Mouse (Mus musculus): ENCODE measurements around the gene Tns1. TPM values are rescaled to one million over a fixed set of nuclear protein-coding genes. Genes with fewer than 3 reads are reported as not detected.

Gene Tns1
- total RNA-seq, 2 experiments from 2014 or later: 2.9 to 4.9 TPM

- ATAC-seq (ENCODE audit: poor library complexity, severe bottlenecking): no peak
Observed at GRCm38 (mm10) chr1:73996650-73997049, 127.6 kb downstream of the Tns1 start.

DNA sequence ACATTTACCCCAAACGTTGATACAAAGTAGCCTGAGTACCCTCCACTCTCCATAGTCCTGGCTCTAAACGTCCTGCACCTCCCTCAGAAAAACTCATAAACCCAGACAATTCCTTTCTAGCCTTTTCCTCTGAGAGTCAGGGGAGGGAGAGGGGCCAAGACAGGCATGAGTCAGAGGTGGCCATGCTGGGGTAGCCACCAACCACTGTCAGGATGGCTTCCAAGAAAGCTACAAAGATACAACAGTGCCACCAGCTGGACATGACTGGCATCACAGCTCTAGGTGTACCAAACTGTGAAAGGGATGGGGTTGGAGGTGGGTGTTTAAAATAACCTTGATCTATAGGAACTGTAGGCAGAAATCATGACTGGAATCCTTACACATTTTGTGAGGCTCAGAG lies 128.0 kb downstream of the Tns1 start:
- peak; percentile 46; the same call in 1 of the 2 replicates for ATAC-seq (ENCODE audit: poor library complexity, severe bottlenecking)

DNA sequence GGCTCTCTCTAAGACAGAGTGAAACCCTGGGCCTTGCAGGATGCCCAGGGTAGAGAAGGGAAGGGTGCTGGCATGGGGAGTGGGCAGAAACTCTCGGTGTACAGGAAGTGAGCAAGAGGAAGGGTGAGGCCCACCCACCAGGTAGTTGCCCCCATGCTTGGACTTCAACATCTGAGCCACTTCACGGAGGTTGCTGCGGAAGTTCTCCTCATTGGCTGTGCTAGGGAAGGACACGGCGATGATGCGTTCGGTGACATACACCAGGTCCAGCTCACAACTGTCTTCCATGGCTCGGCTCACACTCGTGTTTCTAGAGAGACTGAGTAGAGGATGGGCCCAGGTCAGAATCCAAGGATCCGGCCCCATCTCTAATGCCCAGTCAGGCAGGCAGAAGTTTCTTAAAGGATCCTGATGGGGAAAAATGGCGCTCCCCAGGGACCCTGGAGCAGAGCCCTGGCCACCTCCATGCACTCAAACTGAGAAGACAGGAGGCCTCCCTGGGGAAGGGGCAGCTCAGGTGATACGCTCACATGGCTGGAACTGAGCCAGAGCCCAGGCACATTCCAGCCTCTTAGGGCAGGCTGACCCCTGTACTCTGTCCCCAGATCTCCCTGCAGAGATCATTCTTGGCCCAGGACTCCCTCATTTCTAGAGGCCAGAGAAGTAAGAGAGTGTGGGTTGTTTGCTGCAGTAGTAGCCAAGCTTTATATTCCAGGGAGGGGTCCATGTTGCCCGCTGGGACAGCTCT lies 129.0 kb downstream of the Tns1 start:
- no peak for ATAC-seq (ENCODE audit: poor library complexity, severe bottlenecking)

GRCm38 (mm10) chr1:73993901-73994426 lies 130.3 kb downstream of the Tns1 start:
- no peak for ATAC-seq (ENCODE audit: poor library complexity, severe bottlenecking)

- no peak for ATAC-seq (ENCODE audit: poor library complexity, severe bottlenecking)
Observed at GRCm38 (mm10) chr1:73993279-73993678, 131.0 kb downstream of the Tns1 start.

DNA sequence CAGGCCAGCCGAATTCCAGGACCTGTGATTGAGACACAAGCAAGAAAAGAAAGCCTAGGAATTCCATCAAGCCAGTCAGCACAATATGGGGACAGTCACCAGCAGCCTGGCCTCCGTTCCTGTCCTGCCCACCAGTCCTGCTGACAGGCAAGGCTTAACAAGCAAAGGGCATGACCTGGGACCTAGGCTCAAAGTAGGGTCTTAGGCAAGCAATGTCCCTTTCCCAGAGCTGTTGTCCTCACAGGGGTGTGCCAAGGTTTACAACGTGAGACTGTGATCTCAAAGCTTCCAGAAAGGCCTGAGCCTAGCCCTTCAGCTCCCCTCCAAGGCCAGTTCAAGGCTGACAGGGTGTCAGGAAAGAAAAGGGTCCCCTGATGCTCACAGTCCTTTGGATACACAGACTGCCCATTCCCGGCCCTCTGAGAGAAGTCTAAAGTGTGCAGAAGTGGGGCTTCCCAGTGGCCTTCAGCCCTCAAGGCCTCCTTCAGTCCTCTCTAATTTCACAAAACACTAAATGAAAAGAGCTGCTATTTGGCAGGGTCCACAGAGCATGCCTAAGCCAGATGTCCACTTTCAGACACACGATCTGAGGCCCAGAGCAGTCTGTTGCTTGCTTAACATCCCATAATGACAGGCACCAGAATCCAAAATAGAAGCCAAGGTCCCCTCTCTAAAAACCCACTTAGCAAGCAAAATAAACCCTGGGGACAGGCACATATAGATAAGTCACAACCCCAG lies 131.9 kb downstream of the Tns1 start:
- no peak for ATAC-seq (ENCODE audit: poor library complexity, severe bottlenecking)

DNA sequence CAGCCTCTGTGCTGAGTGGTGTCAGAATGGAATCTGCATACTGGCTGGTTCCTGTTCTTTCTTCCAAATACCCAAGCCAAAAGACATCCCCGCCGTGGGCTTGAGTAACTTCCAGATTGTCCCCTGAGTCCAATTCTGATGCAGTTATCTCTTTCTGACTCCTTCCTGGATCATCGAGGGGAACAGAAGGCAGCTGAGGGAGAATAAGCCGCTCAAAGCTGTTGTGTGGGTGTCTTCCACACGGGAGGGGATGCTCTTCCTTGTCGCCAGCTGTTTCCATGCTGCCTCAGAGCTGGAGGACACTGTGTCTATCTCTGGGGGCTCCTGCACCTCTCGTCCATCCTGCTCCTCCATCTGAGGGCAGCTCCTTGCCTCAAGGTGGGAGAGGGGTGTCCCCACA lies 133.0 kb downstream of the Tns1 start:
- no peak for ATAC-seq (ENCODE audit: poor library complexity, severe bottlenecking)

DNA sequence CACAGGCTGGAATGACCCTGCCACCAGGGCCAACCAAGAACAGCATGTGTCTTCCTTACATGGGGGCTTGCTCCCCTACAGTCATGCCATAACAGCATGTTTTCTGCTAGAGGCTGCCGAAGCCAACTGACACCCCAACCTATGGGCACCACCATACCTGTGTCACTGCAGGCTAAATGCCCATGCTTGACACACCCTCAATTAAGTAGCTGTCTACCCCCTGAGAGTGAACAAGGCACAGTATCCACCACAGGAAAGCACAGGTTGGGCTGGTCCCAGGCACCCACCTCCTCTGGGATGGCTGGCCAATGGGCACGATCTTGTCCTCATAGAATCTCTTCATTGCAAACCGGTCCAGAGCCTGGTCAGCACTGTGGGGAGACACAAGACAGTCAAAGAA lies 134.2 kb downstream of the Tns1 start:
- no peak for ATAC-seq (ENCODE audit: poor library complexity, severe bottlenecking)

DNA sequence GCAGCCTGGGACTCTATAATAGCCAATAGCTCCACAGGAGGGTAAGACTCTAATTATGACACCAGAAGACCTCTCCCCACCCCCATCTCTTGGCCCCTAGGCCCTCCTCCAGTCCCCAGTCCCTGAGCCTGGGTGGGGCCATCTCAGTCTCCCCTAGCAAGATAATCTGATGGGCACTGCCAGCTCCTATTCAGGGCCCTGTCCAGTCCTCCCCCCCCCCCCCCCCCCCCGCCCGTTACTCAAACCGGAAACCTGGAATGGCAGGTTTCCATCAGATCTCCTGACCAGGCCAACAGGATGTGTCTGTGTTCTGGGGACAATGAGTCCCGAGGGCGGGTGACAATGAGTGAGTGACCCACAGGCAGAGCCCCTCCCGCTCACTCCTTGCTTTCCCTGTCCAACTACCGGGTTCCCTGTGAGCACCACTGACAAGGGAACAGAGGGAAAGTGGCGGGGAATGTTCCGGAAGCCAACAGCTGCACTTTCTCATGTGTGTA lies 136.5 kb downstream of the Tns1 start:
- no peak for ATAC-seq (ENCODE audit: poor library complexity, severe bottlenecking)

DNA sequence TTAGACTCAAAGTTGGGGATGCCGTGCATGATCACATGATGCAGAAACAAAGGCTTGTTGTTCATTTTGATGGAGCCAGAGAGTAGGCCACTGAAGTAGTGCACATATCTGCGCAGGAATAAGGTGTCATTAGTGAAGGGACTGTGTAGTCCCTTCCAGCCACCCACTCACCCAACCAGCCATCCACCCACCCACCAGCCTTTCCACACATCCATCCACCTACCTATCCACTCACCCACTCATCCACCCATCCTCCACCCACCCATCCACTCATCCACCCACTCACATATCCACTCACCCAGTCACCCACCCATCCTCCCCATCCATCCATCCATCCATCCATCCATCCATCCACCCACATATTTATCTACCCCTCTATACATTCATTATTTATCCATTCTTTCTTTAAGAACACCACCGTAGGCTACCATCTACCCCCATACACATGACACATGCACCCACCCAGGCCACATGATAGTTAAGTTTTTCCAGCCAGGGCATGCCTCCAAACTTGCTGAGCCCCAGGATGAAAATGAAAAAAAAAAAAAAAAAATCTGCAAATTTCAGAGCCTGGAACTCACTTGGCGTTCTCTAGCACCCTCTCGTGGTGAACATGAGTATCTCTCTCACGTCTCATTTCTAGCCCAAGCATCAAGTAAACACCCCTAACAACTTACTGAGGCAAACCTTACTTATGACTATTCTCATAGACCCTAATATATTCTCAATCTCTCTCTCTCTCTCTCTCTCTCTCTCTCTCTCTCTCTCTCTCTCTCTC lies 137.8 kb downstream of the Tns1 start:
- peak; percentile 49; the same call in 1 of the 2 replicates for ATAC-seq (ENCODE audit: poor library complexity, severe bottlenecking)

DNA sequence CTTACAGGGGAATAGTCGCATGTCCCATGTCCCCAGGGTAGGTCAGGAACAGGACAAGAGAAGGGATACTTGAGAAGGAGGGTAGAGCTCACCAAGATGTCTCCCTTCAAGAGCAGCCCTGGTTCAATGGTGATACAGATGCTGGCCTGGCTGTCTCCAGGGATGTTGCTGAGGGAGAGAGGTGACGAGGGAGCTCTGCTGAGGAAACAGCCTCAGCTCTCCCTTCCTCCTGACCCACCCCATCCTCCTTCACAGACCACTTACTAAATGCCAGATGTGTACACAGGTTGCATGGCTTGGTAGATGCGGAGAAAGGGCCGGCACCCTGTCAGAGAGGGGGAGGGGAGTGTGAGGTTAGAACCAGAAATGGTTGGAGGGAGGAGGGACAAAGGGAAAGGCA lies 138.6 kb downstream of the Tns1 start:
- ATAC-seq (ENCODE audit: poor library complexity, severe bottlenecking): no peak

- ATAC-seq (ENCODE audit: poor library complexity, severe bottlenecking): no peak
Observed at GRCm38 (mm10) chr1:73979214-73979613, 145.0 kb downstream of the Tns1 start.

GRCm38 (mm10) chr1:73978576-73978975 lies 145.7 kb downstream of the Tns1 start:
- ATAC-seq (ENCODE audit: poor library complexity, severe bottlenecking): no peak

DNA sequence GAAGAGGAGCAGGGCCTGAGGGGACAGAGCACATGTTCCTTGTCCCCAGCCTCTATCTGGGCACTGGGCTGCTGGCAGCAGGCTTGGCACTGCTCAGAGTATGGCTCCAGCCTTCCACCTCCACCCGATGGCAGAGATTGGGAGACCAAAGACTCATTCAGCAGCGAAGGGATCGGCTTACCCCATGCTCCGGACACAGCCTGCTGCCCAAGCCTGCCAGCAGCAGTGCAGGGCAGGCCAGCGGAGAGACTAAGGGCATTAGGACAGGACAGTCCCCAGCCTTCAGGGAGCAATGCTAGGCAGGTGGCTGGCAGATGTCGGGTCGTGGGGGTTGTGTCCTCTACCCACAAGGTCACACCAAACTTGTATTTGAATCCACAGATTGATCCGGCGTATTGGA lies 150.3 kb downstream of the Tns1 start:
- no peak for ATAC-seq (ENCODE audit: poor library complexity, severe bottlenecking)

GRCm38 (mm10) chr1:73972726-73973125 lies 151.5 kb downstream of the Tns1 start:
- ATAC-seq (ENCODE audit: poor library complexity, severe bottlenecking): no peak

DNA sequence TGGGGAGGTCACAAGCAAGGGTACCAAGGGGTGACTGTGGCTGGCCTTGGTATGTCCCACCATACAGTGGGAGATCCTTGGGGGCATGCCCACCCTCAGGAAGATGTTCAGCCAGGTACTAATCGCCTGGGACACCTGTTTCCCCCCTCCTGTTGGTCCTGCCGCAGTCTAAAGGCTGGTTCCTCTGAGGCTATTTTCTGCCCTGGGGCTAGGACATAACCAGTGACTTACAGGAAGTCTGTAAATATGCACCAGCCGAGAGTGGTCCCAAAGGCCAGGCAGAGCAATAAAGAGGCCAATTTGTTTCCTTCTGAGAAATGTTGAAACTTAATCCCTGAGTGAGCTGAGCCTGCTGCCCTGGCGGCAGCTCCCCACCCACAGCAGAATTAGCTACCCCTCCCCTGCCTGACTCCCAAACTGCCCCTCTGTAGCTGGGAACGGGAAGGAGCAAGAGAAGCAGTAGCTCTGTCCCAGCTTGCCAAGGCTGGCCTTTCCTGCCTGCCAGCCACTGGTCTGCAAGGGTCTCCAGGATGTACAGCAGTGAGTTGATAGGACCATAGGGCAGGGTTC lies 154.0 kb downstream of the Tns1 start:
- ATAC-seq (ENCODE audit: poor library complexity, severe bottlenecking): no peak

DNA sequence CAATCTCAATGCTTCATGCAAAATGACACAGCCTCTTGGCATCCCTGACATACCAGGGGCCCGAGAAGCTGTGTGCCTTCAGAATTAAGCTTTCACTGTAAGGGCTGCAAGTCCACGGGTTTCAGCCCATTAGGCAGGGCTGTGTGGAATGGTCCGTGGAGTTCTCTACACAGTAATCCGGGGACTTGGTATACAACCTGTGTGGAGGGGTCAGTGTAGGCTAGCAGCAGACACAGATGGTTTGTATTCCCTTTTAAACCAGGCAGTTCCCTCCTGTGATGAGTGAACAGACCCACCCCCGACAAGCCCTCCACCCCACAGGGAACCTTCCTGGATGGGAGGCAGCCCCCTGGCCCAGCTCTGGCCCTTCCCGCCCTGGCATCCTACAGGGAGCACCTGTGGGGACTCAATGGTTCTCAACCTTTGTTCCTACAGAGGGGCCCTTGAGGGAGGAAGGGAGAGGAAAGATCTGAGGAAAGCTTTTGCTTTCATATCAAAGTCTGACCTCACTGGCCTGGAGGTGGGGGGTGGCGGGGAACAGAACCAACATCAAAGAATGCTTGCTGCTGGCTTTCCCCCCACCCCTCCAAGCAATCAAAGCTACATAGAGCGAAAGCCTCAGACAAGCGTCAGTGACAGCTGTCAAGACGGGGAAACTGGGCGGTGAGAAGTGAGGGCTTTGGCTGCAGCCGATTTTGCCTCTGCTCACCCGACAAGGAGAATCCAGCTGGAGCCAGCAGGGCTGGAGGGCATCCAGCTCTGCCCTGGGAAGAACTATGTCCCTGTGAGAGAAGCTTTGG lies 155.3 kb downstream of the Tns1 start:
- ATAC-seq (ENCODE audit: poor library complexity, severe bottlenecking): no peak

DNA sequence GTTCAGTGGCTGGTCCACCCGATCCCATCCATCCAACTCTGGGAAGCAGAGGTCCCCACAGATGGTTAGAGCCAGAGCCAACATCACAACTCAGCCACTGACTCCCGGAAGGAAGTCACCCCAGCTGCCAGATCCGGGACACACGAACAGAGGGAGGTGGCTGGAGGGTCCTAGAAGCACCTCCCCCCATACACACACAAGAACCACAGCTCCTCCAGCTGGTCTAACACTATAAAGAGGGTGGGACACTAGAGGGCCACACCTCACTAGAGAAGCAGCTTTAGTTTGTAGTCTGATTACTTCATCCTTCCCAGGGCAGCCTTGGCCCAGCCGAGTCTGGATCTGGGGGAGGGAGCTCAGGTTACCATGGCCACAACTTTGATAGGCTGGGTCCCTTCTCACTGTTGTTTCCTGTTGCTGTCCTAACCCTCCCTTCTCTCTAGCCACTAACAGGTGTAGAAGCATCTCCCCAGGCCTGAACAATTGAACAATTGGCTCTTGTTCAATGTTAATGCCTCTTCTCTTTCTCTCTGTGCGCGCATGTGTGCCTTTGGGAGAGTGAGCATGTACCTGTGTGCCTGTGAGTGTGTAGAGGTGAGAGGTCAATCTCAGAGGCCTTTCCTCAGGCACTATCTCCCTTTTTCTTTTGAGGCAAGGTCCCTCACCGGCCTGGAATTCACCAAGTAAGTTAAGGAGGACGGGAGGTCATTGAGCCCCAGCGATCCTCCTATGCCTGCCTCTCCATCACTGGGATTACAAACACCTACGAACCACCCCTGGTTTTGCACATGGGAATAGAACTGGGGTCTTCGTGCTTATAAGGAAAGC lies 157.6 kb downstream of the Tns1 start:
- no peak for ATAC-seq (ENCODE audit: poor library complexity, severe bottlenecking)

DNA sequence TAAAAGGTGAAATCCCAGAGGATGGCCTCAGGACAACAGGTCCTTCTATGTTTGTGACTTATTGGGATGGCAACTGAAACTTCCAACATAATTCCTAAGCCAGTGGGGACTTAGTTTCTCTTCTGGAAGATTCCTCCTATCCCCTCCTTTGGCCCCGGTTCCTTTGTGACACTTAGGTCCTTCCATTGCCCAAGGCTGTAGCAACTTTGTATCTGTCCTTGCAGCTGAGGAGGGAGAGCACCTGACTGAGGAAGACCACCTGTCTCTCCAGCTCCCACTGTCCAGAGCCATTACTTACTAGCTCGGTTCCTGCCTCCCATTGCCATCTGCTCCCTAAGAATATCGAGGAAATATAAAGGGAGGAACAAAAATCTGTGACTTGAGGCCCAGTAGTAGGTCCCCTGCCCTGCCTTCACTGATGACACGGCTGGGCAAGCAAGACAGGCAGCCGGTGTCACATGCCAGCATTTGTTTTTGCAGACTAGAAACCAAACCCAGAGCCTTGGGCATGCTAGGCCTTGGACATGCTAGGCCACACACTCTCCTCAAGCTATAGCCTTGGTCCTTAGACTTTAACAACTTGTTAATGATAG lies 160.0 kb downstream of the Tns1 start:
- ATAC-seq (ENCODE audit: poor library complexity, severe bottlenecking): no peak

All from megakaryocyte, adult 5-6 weeks (primary cell).